Mouse (Mus musculus) G1E (cell line): ENCODE measurements around the gene Igfbp4. TPM values are rescaled to one million over a fixed set of nuclear protein-coding genes. Genes with fewer than 3 reads are reported as not detected.

Experiments used
- ATAC-seq: 2 replicates; pipeline ENCODE4 v1.8.0; 2016; ENCODE audit warnings: mild to moderate bottlenecking; ENCODE audit not compliant: insufficient number of reproducible peaks, poor library complexity, low FRiP score, severe bottlenecking; ENCODE audit errors: extremely low read depth
- DNase-seq: peaks from one replicate; pipeline ENCODE4 v3.0.0; 2012; ENCODE audit warnings: low spot score
- H3K27me3 ChIP-seq: 2 replicates; pipeline ENCODE4 v1.6.1; 2012; ENCODE audit warnings: mild to moderate bottlenecking, low read length, inconsistent platforms; ENCODE audit not compliant: insufficient read depth
- H3K36me3 ChIP-seq: replicated peaks from 2 replicates; pipeline ENCODE3; 2012; ENCODE audit warnings: mild to moderate bottlenecking, inconsistent platforms
- H3K4me1 ChIP-seq: 2 replicates; pipeline ENCODE4 v1.6.1; 2012; ENCODE audit warnings: low read depth, low read length, inconsistent platforms, mixed read lengths; ENCODE audit not compliant: insufficient read depth
- H3K4me3 ChIP-seq: 2 replicates; pipeline ENCODE4 v1.5.1; 2012; ENCODE audit warnings: low read depth, mild to moderate bottlenecking, inconsistent platforms, low read length, moderate library complexity, mixed read lengths
- H3K9me3 ChIP-seq: replicated peaks from 2 replicates; pipeline ENCODE4 v1.6.1; 2012; ENCODE audit warnings: inconsistent platforms
- CTCF ChIP-seq: IDR thresholded peaks from 2 replicates; pipeline ENCODE4 v1.5.1; 2012; ENCODE audit warnings: low read depth, low read length, inconsistent platforms, mixed read lengths
- GATA1 ChIP-seq: IDR thresholded peaks from 2 replicates; pipeline ENCODE4 v1.6.1; 2012; ENCODE audit warnings: borderline replicate concordance, low read length, inconsistent platforms, mixed read lengths
- GATA2 ChIP-seq: IDR thresholded peaks from 2 replicates; pipeline ENCODE4 v1.6.1; 2012; ENCODE audit warnings: low read depth, low read length, inconsistent platforms, borderline replicate concordance
- POLR2AphosphoS5 ChIP-seq: IDR thresholded peaks from 2 replicates; pipeline ENCODE4 v1.6.1; 2012; ENCODE audit warnings: low read depth, low read length, inconsistent platforms; ENCODE audit not compliant: insufficient replicate concordance
- TAL1 ChIP-seq: conservative IDR thresholded peaks from 2 replicates; pipeline ENCODE4 v1.6.1; 2012; ENCODE audit warnings: low read depth, low read length, inconsistent platforms, mixed read lengths
- polyA plus RNA-seq: library from polyadenylated mRNA; stranded (reverse); fragments of >175 nt; gene quantifications from 2 replicates; pipeline ENCODE4 v1.2.3, GENCODE M21; 2012
- total RNA-seq, 2 experiments: library from RNA; stranded (forward) in 1 of 2; stranded (reverse) in 1 of 2; fragments of 200-1000 nt in 1 of 2; fragments of >200 nt in 1 of 2; fragmentation: Nextera tagmentation in 1 of 2; gene quantifications; 2 replicates each; pipeline ENCODE4 v1.2.3; 2014 to 2017

Gene Igfbp4
- total and polyA plus RNA-seq, 3 experiments: 0.98 to 2.2 TPM; not detected in 1

GRCm38 (mm10) chr11:99098924-99099323, 57.9 kb downstream of the Igfbp4 start:
- peaks cover 7% of the 10 kb centered on the region; the same call in 1 of the 2 replicates for H3K9me3 ChIP-seq
- no peak for ATAC-seq

GRCm38 (mm10) chr11:99099516-99099915, 58.5 kb downstream of the Igfbp4 start:
- ATAC-seq (no peak), DNase-seq (no peak)
- Histone ChIP-seq H3K27me3 (peaks cover 7% of the 10 kb centered on the region), H3K4me1 (peaks cover 63% of the 10 kb centered on the region), H3K9me3 (peaks cover 7% of the 10 kb centered on the region; the same call in 1 of the 2 replicates), H3K36me3 (no peaks in the 10 kb centered on the region), H3K4me3 (no peak overlapping the region)
- no peak for TF ChIP-seq TAL1
- no peak for TF ChIP-seq POLR2AphosphoS5
- no peak for TF ChIP-seq CTCF
- TF ChIP-seq GATA1: no peak
- no peak for TF ChIP-seq GATA2

More at GRCm38 (mm10) chr11:99098924-99099323, 57.9 kb downstream of the Igfbp4 start:
- Histone ChIP-seq H3K4me1 (peaks cover 58% of the 10 kb centered on the region), H3K36me3 (no peaks in the 10 kb centered on the region), H3K4me3 (no peak overlapping the region), H3K27me3 (peaks cover 7% of the 10 kb centered on the region)
- TF ChIP-seq POLR2AphosphoS5: no peak
- no peak for TF ChIP-seq GATA1
- TF ChIP-seq CTCF: no peak
- no peak for TF ChIP-seq TAL1
- no peak for TF ChIP-seq GATA2
- no peak for DNase-seq

DNA sequence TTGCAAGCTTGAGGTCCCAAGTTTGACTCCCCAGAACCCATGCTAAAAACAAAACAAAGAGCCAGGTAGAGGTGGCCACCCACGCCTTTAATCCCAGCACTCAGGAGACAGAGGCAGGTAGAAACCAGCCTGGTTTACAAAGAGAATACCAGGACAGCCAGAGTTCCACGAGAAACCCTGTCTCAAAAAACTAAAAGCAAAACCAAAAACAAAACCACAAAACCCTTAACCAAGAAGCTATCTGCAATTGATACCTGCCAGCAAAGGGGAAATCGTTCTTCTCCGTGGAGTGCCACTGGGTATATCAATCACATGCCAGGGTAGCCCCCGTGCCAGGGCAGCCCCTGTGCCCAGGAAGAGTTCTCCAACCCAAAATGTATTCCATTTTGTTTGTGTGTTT, 59.2 kb downstream of the Igfbp4 start:
- no peak for TF ChIP-seq CTCF
- no peak for TF ChIP-seq TAL1
- no peak for TF ChIP-seq GATA2
- TF ChIP-seq GATA1: no peak
- TF ChIP-seq POLR2AphosphoS5: no peak
- Histone ChIP-seq H3K27me3 (peaks cover 5% of the 10 kb centered on the region), H3K9me3 (no peaks in the 10 kb centered on the region), H3K36me3 (no peaks in the 10 kb centered on the region), H3K4me1 (peaks cover 67% of the 10 kb centered on the region), H3K4me3 (no peak overlapping the region)
- ATAC-seq (no peak), DNase-seq (no peak)

DNA sequence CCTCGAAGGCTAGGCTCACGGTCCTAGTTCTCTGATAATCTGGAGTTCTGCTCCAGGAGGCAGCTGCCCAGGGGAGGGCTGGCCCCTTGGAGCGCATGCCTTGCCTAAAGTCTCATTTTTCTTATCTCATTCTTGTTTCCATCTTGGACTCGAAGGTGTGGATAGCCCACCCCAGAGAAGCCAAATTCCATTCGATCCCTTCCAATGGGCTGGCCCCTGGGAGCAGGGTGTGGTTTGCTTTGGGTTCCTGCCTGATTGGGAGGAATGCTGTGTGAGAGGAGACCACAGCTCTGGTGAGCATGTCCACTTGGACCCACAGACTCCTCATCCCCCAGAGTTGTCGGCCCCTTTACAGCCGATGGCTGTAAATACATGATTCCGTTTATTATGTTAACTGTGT, 60.6 kb downstream of the Igfbp4 start:
- Histone ChIP-seq H3K4me1 (peaks cover 74% of the 10 kb centered on the region), H3K27me3 (peaks cover 5% of the 10 kb centered on the region), H3K4me3 (no peak overlapping the region), H3K9me3 (no peaks in the 10 kb centered on the region), H3K36me3 (no peaks in the 10 kb centered on the region)
- no peak for DNase-seq
- ATAC-seq: no peak
- TF ChIP-seq POLR2AphosphoS5: no peak
- TF ChIP-seq GATA2: no peak
- no peak for TF ChIP-seq CTCF
- no peak for TF ChIP-seq GATA1
- TF ChIP-seq TAL1: no peak

- Histone ChIP-seq H3K9me3 (no peaks in the 10 kb centered on the region), H3K36me3 (no peaks in the 10 kb centered on the region), H3K4me1 (peaks cover 84% of the 10 kb centered on the region), H3K27me3 (peaks cover 5% of the 10 kb centered on the region), H3K4me3 (no peak overlapping the region)
- no peak for TF ChIP-seq CTCF
- no peak for TF ChIP-seq GATA1
- TF ChIP-seq POLR2AphosphoS5: no peak
- TF ChIP-seq GATA2: no peak
- no peak for TF ChIP-seq TAL1
- ATAC-seq (no peak), DNase-seq (no peak)
Observed at GRCm38 (mm10) chr11:99102575-99103270, 61.7 kb downstream of the Igfbp4 start.

Other genes with a start within 250 kb of the Igfbp4 start
- gene Msl1, start 245.7 kb upstream of the Igfbp4 start, total RNA-seq (2014; fragmentation: Nextera tagmentation): 38.0 and 52.2 TPM in 2 replicates
- gene Msl1, start 245.7 kb upstream of the Igfbp4 start, total RNA-seq (2017): 39.4 and 45.6 TPM in 2 replicates
- gene Msl1, start 245.7 kb upstream of the Igfbp4 start, polyA plus RNA-seq: 36.5 and 44.9 TPM in 2 replicates
- gene Casc3, start 236.3 kb upstream of the Igfbp4 start, total RNA-seq (2014; fragmentation: Nextera tagmentation): 51.8 and 64.6 TPM in 2 replicates
- gene Casc3, start 236.3 kb upstream of the Igfbp4 start, total RNA-seq (2017): 13.9 and 17.8 TPM in 2 replicates
- 37.4 and 42.7 TPM in 2 replicates for gene Casc3, start 236.3 kb upstream of the Igfbp4 start, polyA plus RNA-seq
- gene Rapgefl1, start 204.5 kb upstream of the Igfbp4 start, total RNA-seq (2014; fragmentation: Nextera tagmentation): 0.34 TPM in 1 of 2 replicates, not detected in the other
- 0.12 and 0.27 TPM in 2 replicates for gene Rapgefl1, start 204.5 kb upstream of the Igfbp4 start, total RNA-seq (2017)
- 0.19 and 0.35 TPM in 2 replicates for gene Rapgefl1, start 204.5 kb upstream of the Igfbp4 start, polyA plus RNA-seq
- gene Wipf2, start 177.6 kb upstream of the Igfbp4 start, total RNA-seq (2014; fragmentation: Nextera tagmentation): 25.4 and 29.9 TPM in 2 replicates
- 2.8 and 3.1 TPM in 2 replicates for gene Wipf2, start 177.6 kb upstream of the Igfbp4 start, total RNA-seq (2017)
- gene Wipf2, start 177.6 kb upstream of the Igfbp4 start, polyA plus RNA-seq: 21.5 and 23.9 TPM in 2 replicates
- gene Cdc6, start 133.4 kb upstream of the Igfbp4 start, total RNA-seq (2014; fragmentation: Nextera tagmentation): 60.7 and 84.9 TPM in 2 replicates
- 52.7 and 63.4 TPM in 2 replicates for gene Cdc6, start 133.4 kb upstream of the Igfbp4 start, total RNA-seq (2017)
- gene Cdc6, start 133.4 kb upstream of the Igfbp4 start, polyA plus RNA-seq: 3.4 and 4.1 TPM in 2 replicates
- 109 and 110 TPM in 2 replicates for gene Rara, start 113.4 kb upstream of the Igfbp4 start, total RNA-seq (2014; fragmentation: Nextera tagmentation)
- 16.9 and 17.1 TPM in 2 replicates for gene Rara, start 113.4 kb upstream of the Igfbp4 start, total RNA-seq (2017)
- gene Rara, start 113.4 kb upstream of the Igfbp4 start, polyA plus RNA-seq: 84.4 and 103 TPM in 2 replicates
- gene Gjd3, start 58.2 kb upstream of the Igfbp4 start, total RNA-seq (2014; fragmentation: Nextera tagmentation): not detected in 2 replicates
- gene Gjd3, start 58.2 kb upstream of the Igfbp4 start, total RNA-seq (2017): not detected in 2 replicates
- not detected in 2 replicates for gene Gjd3, start 58.2 kb upstream of the Igfbp4 start, polyA plus RNA-seq
- gene Top2a, start 17.1 kb upstream of the Igfbp4 start, total RNA-seq (2014; fragmentation: Nextera tagmentation): 426 and 497 TPM in 2 replicates
- 717 and 752 TPM in 2 replicates for gene Top2a, start 17.1 kb upstream of the Igfbp4 start, total RNA-seq (2017)
- gene Top2a, start 17.1 kb upstream of the Igfbp4 start, polyA plus RNA-seq: 29.0 and 89.9 TPM in 2 replicates
- not detected in 2 replicates for gene Tns4, start 48.1 kb downstream of the Igfbp4 start, total RNA-seq (2014; fragmentation: Nextera tagmentation)
- gene Tns4, start 48.1 kb downstream of the Igfbp4 start, total RNA-seq (2017): 1.4 TPM in 2 replicates
- gene Tns4, start 48.1 kb downstream of the Igfbp4 start, polyA plus RNA-seq: 0.02 and 0.22 TPM in 2 replicates
- gene Ccr7, start 113.8 kb downstream of the Igfbp4 start, total RNA-seq (2014; fragmentation: Nextera tagmentation): not detected in 2 replicates
- gene Ccr7, start 113.8 kb downstream of the Igfbp4 start, total RNA-seq (2017): 0.11 TPM in 1 of 2 replicates, not detected in the other
- not detected in 2 replicates for gene Ccr7, start 113.8 kb downstream of the Igfbp4 start, polyA plus RNA-seq
- 168 and 175 TPM in 2 replicates for gene Smarce1, start 189.8 kb downstream of the Igfbp4 start, total RNA-seq (2014; fragmentation: Nextera tagmentation)
- gene Smarce1, start 189.8 kb downstream of the Igfbp4 start, total RNA-seq (2017): 144 and 160 TPM in 2 replicates
- 373 and 391 TPM in 2 replicates for gene Smarce1, start 189.8 kb downstream of the Igfbp4 start, polyA plus RNA-seq
- gene Krt222, start 202.8 kb downstream of the Igfbp4 start, total RNA-seq (2014; fragmentation: Nextera tagmentation): not detected in 2 replicates
- 0.05 and 0.17 TPM in 2 replicates for gene Krt222, start 202.8 kb downstream of the Igfbp4 start, total RNA-seq (2017)
- not detected in 2 replicates for gene Krt222, start 202.8 kb downstream of the Igfbp4 start, polyA plus RNA-seq
- gene Krt24, start 244.0 kb downstream of the Igfbp4 start, total RNA-seq (2014; fragmentation: Nextera tagmentation): not detected in 2 replicates
- gene Krt24, start 244.0 kb downstream of the Igfbp4 start, total RNA-seq (2017): not detected in 2 replicates
- gene Krt24, start 244.0 kb downstream of the Igfbp4 start, polyA plus RNA-seq: not detected in 2 replicates